Mouse (Mus musculus): ENCODE data around the gene Btn2a2. TPM values are rescaled to one million over a fixed set of nuclear protein-coding genes. Genes with fewer than 3 reads are reported as not detected.

The Btn2a2 gene
- polyA plus RNA-seq, 1 experiment, result 0.20 TPM

DNA sequence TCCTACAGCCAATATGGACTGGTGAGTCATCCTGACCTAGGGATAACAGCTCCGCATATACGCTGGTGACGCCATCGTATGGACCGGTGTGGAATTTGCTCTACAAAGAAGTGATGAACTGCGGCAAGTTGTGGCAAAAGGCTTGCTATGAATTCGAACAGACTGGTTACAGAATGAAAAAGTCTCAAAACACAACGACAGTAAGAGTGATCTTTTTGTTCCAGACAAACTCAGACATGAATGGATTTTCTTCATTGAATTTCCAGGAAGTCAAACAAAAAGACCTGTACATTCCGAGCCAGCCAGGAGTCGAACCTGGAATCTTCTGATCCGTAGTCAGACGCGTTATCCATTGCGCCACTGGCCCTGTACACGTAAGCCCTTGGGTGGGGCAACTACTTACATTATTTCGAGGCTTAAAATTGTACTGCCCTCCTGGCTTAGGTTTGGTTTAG, 42.1 kb downstream of the Btn2a2 start:
- Histone ChIP-seq H3K4me3 (replicated peaks; ENCODE audit: insufficient read depth, low read depth, low read length) (peak overlapping the region; percentile 86), H3K27me3 (ENCODE audit: control insufficient read depth, insufficient read depth, low read length) (no peaks in the 10 kb centered on the region), H3K27ac (ENCODE audit: insufficient read depth, low read length) (no peak overlapping the region), H3K4me1 (ENCODE audit: control insufficient read depth, insufficient read depth, low read length) (no peaks in the 10 kb centered on the region; the same call in 1 of the 2 replicates)
- TF ChIP-seq CTCF (IDR thresholded peaks at IDR 0.05; ENCODE audit: borderline replicate concordance, insufficient read depth, low read depth, low read length) (no peak), POLR2A (IDR thresholded peaks at IDR 0.05; ENCODE audit: borderline replicate concordance, insufficient read depth, low read length) (no peak)
- DNase-seq, result peak; percentile 88 to 94
- under 1% methylated on average over 16 of the region's 16 CpGs for WGBS

GRCm38 (mm10) chr13:23445561-23446320, 42.9 kb downstream of the Btn2a2 start:
- Histone ChIP-seq H3K27me3 (ENCODE audit: control insufficient read depth, insufficient read depth, low read length) (no peaks in the 10 kb centered on the region), H3K4me3 (replicated peaks; ENCODE audit: insufficient read depth, low read depth, low read length) (peak overlapping the region; percentile 86), H3K27ac (ENCODE audit: insufficient read depth, low read length) (peak overlapping the region; percentile 93), H3K4me1 (ENCODE audit: control insufficient read depth, insufficient read depth, low read length) (no peaks in the 10 kb centered on the region; the same call in 1 of the 2 replicates)
- peak; percentile 89 to 94 for DNase-seq
- TF ChIP-seq CTCF (IDR thresholded peaks at IDR 0.05; ENCODE audit: borderline replicate concordance, insufficient read depth, low read depth, low read length) (no peak), POLR2A (IDR thresholded peaks at IDR 0.05; ENCODE audit: borderline replicate concordance, insufficient read depth, low read length) (peak; percentile 59; the same call in 1 of the 2 replicates)
- under 1% methylated on average over 55 of the region's 55 CpGs for WGBS

GRCm38 (mm10) chr13:23445156-23445555, 43.5 kb downstream of the Btn2a2 start:
- H3K4me1 ChIP-seq (ENCODE audit: control insufficient read depth, insufficient read depth, low read length), result no peaks in the 10 kb centered on the region; the same call in 1 of the 2 replicates

GRCm38 (mm10) chr13:23444451-23444850, 44.2 kb downstream of the Btn2a2 start:
- no peak for TF ChIP-seq POLR2A (IDR thresholded peaks at IDR 0.05; ENCODE audit: borderline replicate concordance, insufficient read depth, low read length)
- TF ChIP-seq CTCF (IDR thresholded peaks at IDR 0.05; ENCODE audit: borderline replicate concordance, insufficient read depth, low read depth, low read length), result no peak
- 40% methylated on average over 5 of the region's 5 CpGs for WGBS

More at GRCm38 (mm10) chr13:23445156-23445555, 43.5 kb downstream of the Btn2a2 start:
- WGBS, result 3% methylated on average over 10 of the region's 10 CpGs
- Histone ChIP-seq H3K4me3 (replicated peaks; ENCODE audit: insufficient read depth, low read depth, low read length) (peak overlapping the region; percentile 86), H3K27me3 (ENCODE audit: control insufficient read depth, insufficient read depth, low read length) (no peaks in the 10 kb centered on the region), H3K27ac (ENCODE audit: insufficient read depth, low read length) (peak overlapping the region; percentile 93)
- no peak for TF ChIP-seq CTCF (IDR thresholded peaks at IDR 0.05; ENCODE audit: borderline replicate concordance, insufficient read depth, low read depth, low read length)
- no peak for TF ChIP-seq POLR2A (IDR thresholded peaks at IDR 0.05; ENCODE audit: borderline replicate concordance, insufficient read depth, low read length)
- no peak for DNase-seq

GRCm38 (mm10) chr13:23439901-23440300, 48.8 kb downstream of the Btn2a2 start:
- Histone ChIP-seq H3K4me3 (replicated peaks; ENCODE audit: insufficient read depth, low read depth, low read length) (no peak overlapping the region), H3K27me3 (ENCODE audit: control insufficient read depth, insufficient read depth, low read length) (no peaks in the 10 kb centered on the region), H3K27ac (ENCODE audit: insufficient read depth, low read length) (no peak overlapping the region), H3K4me1 (ENCODE audit: control insufficient read depth, insufficient read depth, low read length) (no peaks in the 10 kb centered on the region; the same call in 1 of the 2 replicates)
- TF ChIP-seq CTCF (IDR thresholded peaks at IDR 0.05; ENCODE audit: borderline replicate concordance, insufficient read depth, low read depth, low read length) (no peak), POLR2A (IDR thresholded peaks at IDR 0.05; ENCODE audit: borderline replicate concordance, insufficient read depth, low read length) (no peak)
- no peak for DNase-seq
- 75% methylated on average over 10 of the region's 10 CpGs for WGBS

More at GRCm38 (mm10) chr13:23444451-23444850, 44.2 kb downstream of the Btn2a2 start:
- no peak overlapping the region for H3K27ac ChIP-seq (ENCODE audit: insufficient read depth, low read length)
- no peak for DNase-seq
- peak overlapping the region; percentile 37 for H3K4me3 ChIP-seq (replicated peaks; ENCODE audit: insufficient read depth, low read depth, low read length)
- H3K4me1 ChIP-seq (ENCODE audit: control insufficient read depth, insufficient read depth, low read length), result no peaks in the 10 kb centered on the region; the same call in 1 of the 2 replicates
- H3K27me3 ChIP-seq (ENCODE audit: control insufficient read depth, insufficient read depth, low read length), result no peaks in the 10 kb centered on the region

- H3K27me3 ChIP-seq (ENCODE audit: control insufficient read depth, insufficient read depth, low read length), result no peaks in the 10 kb centered on the region
- H3K4me3 ChIP-seq (replicated peaks; ENCODE audit: insufficient read depth, low read depth, low read length), result peak overlapping the region; percentile 67
- WGBS, result under 1% methylated on average over 7 of the region's 7 CpGs
- H3K27ac ChIP-seq (ENCODE audit: insufficient read depth, low read length), result no peak overlapping the region
- H3K4me1 ChIP-seq (ENCODE audit: control insufficient read depth, insufficient read depth, low read length), result no peaks in the 10 kb centered on the region
- peak; percentile 63 to 69 for DNase-seq
- TF ChIP-seq POLR2A (IDR thresholded peaks at IDR 0.05; ENCODE audit: borderline replicate concordance, insufficient read depth, low read length), result no peak
- no peak for TF ChIP-seq CTCF (IDR thresholded peaks at IDR 0.05; ENCODE audit: borderline replicate concordance, insufficient read depth, low read depth, low read length)
Observed at GRCm38 (mm10) chr13:23438521-23438920, 50.1 kb downstream of the Btn2a2 start.

GRCm38 (mm10) chr13:23437908-23438307, 50.7 kb downstream of the Btn2a2 start:
- H3K27ac ChIP-seq (ENCODE audit: insufficient read depth, low read length), result no peak overlapping the region
- peak overlapping the region; percentile 67 for H3K4me3 ChIP-seq (replicated peaks; ENCODE audit: insufficient read depth, low read depth, low read length)
- H3K27me3 ChIP-seq (ENCODE audit: control insufficient read depth, insufficient read depth, low read length), result no peaks in the 10 kb centered on the region
- no peaks in the 10 kb centered on the region for H3K4me1 ChIP-seq (ENCODE audit: control insufficient read depth, insufficient read depth, low read length)
- DNase-seq, result peak; percentile 88 to 93
- no peak for TF ChIP-seq CTCF (IDR thresholded peaks at IDR 0.05; ENCODE audit: borderline replicate concordance, insufficient read depth, low read depth, low read length)
- TF ChIP-seq POLR2A (IDR thresholded peaks at IDR 0.05; ENCODE audit: borderline replicate concordance, insufficient read depth, low read length), result no peak
- under 1% methylated on average over 17 of the region's 17 CpGs for WGBS

Data from cerebellum, adult 2 months (tissue).